Mouse (Mus musculus) CH12.LX (cell line): ENCODE results near the gene Gdap1l1. TPM values are rescaled to one million over a fixed set of nuclear protein-coding genes. Genes with fewer than 3 reads are reported as not detected.

Source experiments
- DNase-seq: peaks from one replicate; pipeline ENCODE4 v3.0.0-alpha.2; 2013; ENCODE audit errors: extremely low read depth
- H3K27ac ChIP-seq: 2 replicates; pipeline ENCODE4 v1.5.1; 2012; ENCODE audit warnings: low read depth, mild to moderate bottlenecking, control low read depth, moderate library complexity; ENCODE audit not compliant: insufficient read depth
- H3K27me3 ChIP-seq: replicated peaks from 2 replicates; pipeline ENCODE3; 2012; ENCODE audit warnings: inconsistent platforms
- H3K36me3 ChIP-seq, 2 experiments: replicated peaks in 1 of 2; 2 replicates each; pipeline versions ENCODE3 to v1.6.1; 2012; ENCODE audit warnings: inconsistent platforms in 1 of 2, low read length in 1 of 2, mild to moderate bottlenecking in 1 of 2, mixed read lengths in 1 of 2, moderate library complexity in 1 of 2; ENCODE audit not compliant: control insufficient read depth in 1 of 2, insufficient read depth in 1 of 2
- H3K4me1 ChIP-seq, 2 experiments: 2 replicates each; pipeline ENCODE4 v1.6.1; 2012; ENCODE audit warnings: inconsistent platforms in 1 of 2, moderate library complexity in 1 of 2; ENCODE audit not compliant: insufficient read depth in 2 of 2, control insufficient read depth in 1 of 2
- H3K4me2 ChIP-seq: 2 replicates; pipeline ENCODE4 v1.6.1; 2012; ENCODE audit warnings: low read depth, mild to moderate bottlenecking, control low read depth; ENCODE audit not compliant: poor library complexity, insufficient read depth, severe bottlenecking
- H3K4me3 ChIP-seq, 3 experiments: fragments of 150-350 bp in 1 of 3; sonication (generic) in 1 of 3; replicated peaks in 1 of 3; 2 replicates each; pipeline versions ENCODE3 to v1.5.1; 2011 to 2012; ENCODE audit warnings: low read depth in 2 of 3, low read length in 2 of 3, mild to moderate bottlenecking in 2 of 3, moderate library complexity in 2 of 3, control low read depth in 1 of 3, improper control_type of control experiment in 1 of 3, inconsistent platforms in 1 of 3, mixed read lengths in 1 of 3; ENCODE audit not compliant: poor library complexity in 1 of 3
- H3K79me2 ChIP-seq: replicated peaks from 2 replicates; pipeline ENCODE4 v1.6.1; 2012; ENCODE audit warnings: mild to moderate bottlenecking, moderate library complexity; ENCODE audit not compliant: control insufficient read depth, poor library complexity, insufficient read depth, severe bottlenecking; ENCODE audit errors: extremely low read depth
- H3K9ac ChIP-seq: 2 replicates; pipeline ENCODE4 v1.6.1; 2012; ENCODE audit warnings: low read depth, mild to moderate bottlenecking, control low read depth, moderate library complexity; ENCODE audit not compliant: insufficient read depth
- H3K9me3 ChIP-seq: replicated peaks from 2 replicates; pipeline ENCODE3; 2012; ENCODE audit warnings: low read length, inconsistent platforms, mixed read lengths
- BHLHE40 ChIP-seq: IDR thresholded peaks from 2 replicates; pipeline ENCODE4 v1.6.1; 2011; ENCODE audit warnings: mild to moderate bottlenecking, low read depth, low read length, improper control_type of control experiment
- CHD1 ChIP-seq: IDR thresholded peaks from 2 replicates; pipeline ENCODE4 v1.6.1; 2012; ENCODE audit warnings: low read depth, low read length, improper control_type of control experiment, inconsistent platforms
- CHD2 ChIP-seq: IDR thresholded peaks from 2 replicates; pipeline ENCODE4 v1.6.1; 2011; ENCODE audit warnings: low read length, improper control_type of control experiment
- CTCF ChIP-seq, 2 experiments: IDR thresholded peaks in 1 of 2; conservative IDR thresholded peaks in 1 of 2; 2 replicates each; pipeline ENCODE4 v1.5.1; 2011 to 2012; ENCODE audit warnings: low read depth in 2 of 2, low read length in 2 of 2, improper control_type of control experiment in 1 of 2, inconsistent platforms in 1 of 2, mild to moderate bottlenecking in 1 of 2, moderate library complexity in 1 of 2
- E2F4 ChIP-seq: IDR thresholded peaks from 2 replicates; pipeline ENCODE4 v1.6.1; 2011; ENCODE audit warnings: low read depth, low read length, improper control_type of control experiment; ENCODE audit not compliant: insufficient replicate concordance
- EP300 ChIP-seq: IDR thresholded peaks from 2 replicates; pipeline ENCODE4 v1.6.1; 2011; ENCODE audit warnings: low read length, improper control_type of control experiment
- GABPA ChIP-seq: IDR thresholded peaks from 2 replicates; pipeline ENCODE4 v1.6.1; 2012; ENCODE audit warnings: low read depth, low read length, improper control_type of control experiment, inconsistent platforms; ENCODE audit not compliant: insufficient replicate concordance
- IRF4 ChIP-seq: IDR thresholded peaks from 2 replicates; pipeline ENCODE4 v1.6.1; 2014; ENCODE audit warnings: low read depth, mild to moderate bottlenecking, inconsistent platforms, low read length, improper control_type of control experiment
- JUN ChIP-seq: IDR thresholded peaks from 2 replicates; pipeline ENCODE4 v1.6.1; 2011; ENCODE audit warnings: low read depth, mild to moderate bottlenecking, low read length, improper control_type of control experiment, moderate library complexity; ENCODE audit not compliant: insufficient read depth
- JUND ChIP-seq: conservative IDR thresholded peaks from 2 replicates; pipeline ENCODE4 v1.6.1; 2011; ENCODE audit warnings: low read depth, low read length, improper control_type of control experiment
- KAT2A ChIP-seq: IDR thresholded peaks from 2 replicates; pipeline ENCODE4 v1.6.1; 2012; ENCODE audit warnings: low read length, improper control_type of control experiment, inconsistent platforms; ENCODE audit not compliant: insufficient replicate concordance
- MAFK ChIP-seq: IDR thresholded peaks from 2 replicates; pipeline ENCODE4 v1.6.1; 2011; ENCODE audit warnings: low read length, improper control_type of control experiment; ENCODE audit not compliant: insufficient replicate concordance
- MAX ChIP-seq: IDR thresholded peaks from 2 replicates; pipeline ENCODE4 v1.6.1; 2011; ENCODE audit warnings: low read length, improper control_type of control experiment
- MAZ ChIP-seq: IDR thresholded peaks from 2 replicates; pipeline ENCODE4 v1.6.1; 2012; ENCODE audit warnings: low read depth, mild to moderate bottlenecking, inconsistent platforms, low read length, improper control_type of control experiment, moderate library complexity
- MEF2A ChIP-seq: IDR thresholded peaks from 2 replicates; pipeline ENCODE4 v1.6.1; 2014; ENCODE audit warnings: low read depth, mild to moderate bottlenecking, inconsistent platforms, low read length, improper control_type of control experiment, borderline replicate concordance
- MXI1 ChIP-seq: IDR thresholded peaks from 2 replicates; pipeline ENCODE4 v1.6.1; 2011; ENCODE audit warnings: mild to moderate bottlenecking, low read depth, low read length, improper control_type of control experiment
- MYC ChIP-seq: IDR thresholded peaks from 2 replicates; pipeline ENCODE4 v1.6.1; 2011; ENCODE audit warnings: low read depth, mild to moderate bottlenecking, improper control_type of control experiment, low read length
- POLR2A ChIP-seq: IDR thresholded peaks from 2 replicates; pipeline ENCODE4 v1.6.1; 2011; ENCODE audit warnings: low read depth, mild to moderate bottlenecking, improper control_type of control experiment, low read length
- POLR2AphosphoS2 ChIP-seq: IDR thresholded peaks from 2 replicates; pipeline ENCODE4 v1.6.1; 2011; ENCODE audit warnings: low read depth, low read length, improper control_type of control experiment
- RAD21 ChIP-seq: IDR thresholded peaks from 2 replicates; pipeline ENCODE4 v1.6.1; 2011; ENCODE audit warnings: low read depth, mild to moderate bottlenecking, low read length, improper control_type of control experiment, moderate library complexity
- SMC3 ChIP-seq: IDR thresholded peaks from 2 replicates; pipeline ENCODE4 v1.6.1; 2011; ENCODE audit warnings: low read depth, low read length, improper control_type of control experiment
- TBP ChIP-seq: conservative IDR thresholded peaks from 2 replicates; pipeline ENCODE4 v1.6.1; 2011; ENCODE audit warnings: low read depth, low read length, improper control_type of control experiment
- TCF12 ChIP-seq: IDR thresholded peaks from 2 replicates; pipeline ENCODE4 v1.6.1; 2014; ENCODE audit warnings: low read depth, mild to moderate bottlenecking, inconsistent platforms, low read length, improper control_type of control experiment
- UBTF ChIP-seq: IDR thresholded peaks from 2 replicates; pipeline ENCODE4 v1.6.1; 2012; ENCODE audit warnings: low read depth, mild to moderate bottlenecking, inconsistent platforms, low read length, improper control_type of control experiment, moderate library complexity
- USF1 ChIP-seq: IDR thresholded peaks from 2 replicates; pipeline ENCODE4 v1.6.1; 2014; ENCODE audit warnings: low read depth, mild to moderate bottlenecking, inconsistent platforms, low read length, improper control_type of control experiment
- USF2 ChIP-seq: conservative IDR thresholded peaks from 2 replicates; pipeline ENCODE4 v1.6.1; 2011; ENCODE audit warnings: low read depth, low read length, improper control_type of control experiment
- ZC3H11A ChIP-seq: IDR thresholded peaks from 2 replicates; pipeline ENCODE4 v1.6.1; 2012; ENCODE audit warnings: low read depth, mild to moderate bottlenecking, inconsistent platforms, low read length, improper control_type of control experiment
- ZKSCAN1 ChIP-seq: IDR thresholded peaks from 2 replicates; pipeline ENCODE4 v1.6.1; 2012; ENCODE audit warnings: low read depth, inconsistent platforms, low read length, improper control_type of control experiment, borderline replicate concordance
- ZMIZ1 ChIP-seq: IDR thresholded peaks from 2 replicates; pipeline ENCODE4 v1.6.1; 2012; ENCODE audit warnings: low read depth, mild to moderate bottlenecking, inconsistent platforms, low read length, improper control_type of control experiment
- ZNF384 ChIP-seq: IDR thresholded peaks from 2 replicates; pipeline ENCODE4 v1.6.1; 2012; ENCODE audit warnings: low read depth, low read length, improper control_type of control experiment, inconsistent platforms
- dilution Hi-C: fragments of 300-500 bp; cut with MboI; formaldehyde crosslinking; loops from 2 replicates; pipeline ENCODE4 v1.14.3; 2020; ENCODE audit warnings: low sequenced_read_pairs; ENCODE audit not compliant: extremely low pct_unique_long_range_greater_than_20kb, extremely low pct_ligation_motif_present
- in situ Hi-C: fragments of 300-500 bp; cut with MboI; formaldehyde crosslinking; loops from 3 replicates; pipeline ENCODE4 v1.14.3; 2019; ENCODE audit warnings: low sequenced_read_pairs, low pct_ligation_motif_present, low pct_unique_long_range_greater_than_20kb, mixed read lengths
- polyA plus RNA-seq: library from polyadenylated mRNA; unstranded; fragments of >175 nt; gene quantifications from 2 replicates; pipeline ENCODE4 v1.2.1, GENCODE M21; 2012; ENCODE audit warnings: low read depth; ENCODE audit not compliant: insufficient read length
- total RNA-seq, 2 experiments: library from RNA; depleted of rRNA; stranded (reverse); fragments of 300-350 nt in 1 of 2; fragments of >200 nt in 1 of 2; gene quantifications; 2 replicates each; pipeline ENCODE4 v1.2.3; 2012 to 2014

Gdap1l1 gene
- total and polyA plus RNA-seq, 3 experiments: not detected

GRCm38 (mm10) chr2:163397071-163397470 lies 41.2 kb upstream of the Gdap1l1 start:
- H3K4me1 ChIP-seq: no peaks in the 10 kb centered on the region
- H3K9me3 ChIP-seq: no peaks in the 10 kb centered on the region
- H3K36me3 ChIP-seq: no peaks in the 10 kb centered on the region
- DNase-seq: no peak
- H3K9ac ChIP-seq: no peak overlapping the region
- dilution Hi-C loops (no loop called here), in situ Hi-C loops (no loop called here)
- H3K27ac ChIP-seq: no peak overlapping the region
- TF ChIP-seq UBTF (no peak), CTCF (conservative IDR thresholded peaks at IDR 0.05 in 1 of 2, IDR thresholded peaks at IDR 0.05 in 1 of 2; ENCODE audit: low read depth in 2 of 2, low read length in 2 of 2) (no peak), ZNF384 (no peak), TCF12 (no peak), MYC (no peak), E2F4 (no peak), ZMIZ1 (no peak), USF2 (no peak), BHLHE40 (no peak), JUN (no peak), USF1 (no peak), CHD1 (no peak), SMC3 (no peak), MXI1 (no peak), JUND (no peak), RAD21 (no peak), CHD2 (no peak), POLR2AphosphoS2 (no peak), EP300 (no peak), POLR2A (no peak)
- peaks cover 58% of the 10 kb centered on the region for H3K27me3 ChIP-seq
- no peak overlapping the region for H3K4me3 ChIP-seq
- H3K4me2 ChIP-seq: no peak overlapping the region
- H3K79me2 ChIP-seq: no peaks in the 10 kb centered on the region

DNA sequence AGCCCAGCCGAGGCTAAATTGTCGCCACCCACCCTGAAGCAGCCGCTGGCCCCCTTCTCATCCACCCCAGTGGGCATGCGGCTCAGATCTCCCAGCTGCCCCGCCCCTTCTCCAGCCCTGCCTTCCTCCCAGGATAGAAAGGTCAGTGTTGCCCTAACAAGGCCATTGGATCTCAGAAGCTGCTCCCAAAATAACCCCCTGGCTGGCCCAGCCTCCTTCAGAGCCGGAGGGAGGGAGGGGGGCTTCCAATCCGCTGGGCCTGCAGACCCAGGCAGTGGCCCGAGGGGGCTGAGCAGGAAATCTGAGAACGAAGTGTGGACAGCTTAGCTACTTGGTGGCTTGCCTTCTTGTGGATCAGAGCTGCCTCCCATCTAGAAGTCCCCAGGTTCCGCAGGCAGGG lies 40.4 kb upstream of the Gdap1l1 start, which contains the start of gene Jph2:
TSS of gene Jph2 (minus strand) at position 89 of the 400 bp plus-strand sequence.
- in situ Hi-C loops: no loop called here
- DNase-seq: no peak

More for the DNA sequence above, 40.4 kb upstream of the Gdap1l1 start, which contains the start of gene Jph2:
- Histone ChIP-seq H3K4me2 (no peak within 1 kb of the TSS), H3K27ac (no peak within 1 kb of the TSS), H3K4me3 (no peak within 1 kb of the TSS), H3K27me3 (peaks cover 53% of the 10 kb centered on the region), H3K79me2 (no peaks in the 10 kb centered on the region), H3K9me3 (no peaks in the 10 kb centered on the region), H3K4me1 (no peaks in the 10 kb centered on the region), H3K9ac (no peak within 1 kb of the TSS), H3K36me3 (no peaks in the 10 kb centered on the region)
- TF ChIP-seq MAFK (no peak), IRF4 (no peak), MAZ (no peak), E2F4 (no peak), MEF2A (no peak), ZC3H11A (no peak), MAX (no peak), SMC3 (no peak), CHD2 (no peak), CTCF (conservative IDR thresholded peaks at IDR 0.05 in 1 of 2, IDR thresholded peaks at IDR 0.05 in 1 of 2; ENCODE audit: low read depth in 2 of 2, low read length in 2 of 2) (no peak), ZNF384 (no peak), POLR2A (no peak), TBP (no peak), ZKSCAN1 (no peak), KAT2A (no peak), ZMIZ1 (no peak), EP300 (no peak), GABPA (no peak), USF1 (no peak)
- dilution Hi-C loops: no loop called here
